Mouse (Mus musculus) CH12.LX (cell line): Measurements from ENCODE around the gene Sp3. TPM values are rescaled to one million over a fixed set of nuclear protein-coding genes. Genes with fewer than 3 reads are reported as not detected.

Experiments used
- DNase-seq: peaks from one replicate; pipeline ENCODE4 v3.0.0-alpha.2; 2013; ENCODE audit errors: extremely low read depth
- H3K27ac ChIP-seq: 2 replicates; pipeline ENCODE4 v1.5.1; 2012; ENCODE audit warnings: low read depth, mild to moderate bottlenecking, control low read depth, moderate library complexity; ENCODE audit not compliant: insufficient read depth
- H3K27me3 ChIP-seq: replicated peaks from 2 replicates; pipeline ENCODE3; 2012; ENCODE audit warnings: inconsistent platforms
- H3K36me3 ChIP-seq, 2 experiments: replicated peaks in 1 of 2; 2 replicates each; pipeline versions ENCODE3 to v1.6.1; 2012; ENCODE audit warnings: inconsistent platforms in 1 of 2, low read length in 1 of 2, mild to moderate bottlenecking in 1 of 2, mixed read lengths in 1 of 2, moderate library complexity in 1 of 2; ENCODE audit not compliant: control insufficient read depth in 1 of 2, insufficient read depth in 1 of 2
- H3K4me1 ChIP-seq, 2 experiments: 2 replicates each; pipeline ENCODE4 v1.6.1; 2012; ENCODE audit warnings: inconsistent platforms in 1 of 2, moderate library complexity in 1 of 2; ENCODE audit not compliant: insufficient read depth in 2 of 2, control insufficient read depth in 1 of 2
- H3K4me2 ChIP-seq: 2 replicates; pipeline ENCODE4 v1.6.1; 2012; ENCODE audit warnings: low read depth, mild to moderate bottlenecking, control low read depth; ENCODE audit not compliant: poor library complexity, insufficient read depth, severe bottlenecking
- H3K4me3 ChIP-seq, 3 experiments: fragments of 150-350 bp in 1 of 3; sonication (generic) in 1 of 3; replicated peaks in 1 of 3; 2 replicates each; pipeline versions ENCODE3 to v1.5.1; 2011 to 2012; ENCODE audit warnings: low read depth in 2 of 3, low read length in 2 of 3, mild to moderate bottlenecking in 2 of 3, moderate library complexity in 2 of 3, control low read depth in 1 of 3, improper control_type of control experiment in 1 of 3, inconsistent platforms in 1 of 3, mixed read lengths in 1 of 3; ENCODE audit not compliant: poor library complexity in 1 of 3
- H3K79me2 ChIP-seq: replicated peaks from 2 replicates; pipeline ENCODE4 v1.6.1; 2012; ENCODE audit warnings: mild to moderate bottlenecking, moderate library complexity; ENCODE audit not compliant: control insufficient read depth, poor library complexity, insufficient read depth, severe bottlenecking; ENCODE audit errors: extremely low read depth
- H3K9ac ChIP-seq: 2 replicates; pipeline ENCODE4 v1.6.1; 2012; ENCODE audit warnings: low read depth, mild to moderate bottlenecking, control low read depth, moderate library complexity; ENCODE audit not compliant: insufficient read depth
- H3K9me3 ChIP-seq: replicated peaks from 2 replicates; pipeline ENCODE3; 2012; ENCODE audit warnings: low read length, inconsistent platforms, mixed read lengths
- BHLHE40 ChIP-seq: IDR thresholded peaks from 2 replicates; pipeline ENCODE4 v1.6.1; 2011; ENCODE audit warnings: mild to moderate bottlenecking, low read depth, low read length, improper control_type of control experiment
- CHD2 ChIP-seq: IDR thresholded peaks from 2 replicates; pipeline ENCODE4 v1.6.1; 2011; ENCODE audit warnings: low read length, improper control_type of control experiment
- E2F4 ChIP-seq: IDR thresholded peaks from 2 replicates; pipeline ENCODE4 v1.6.1; 2011; ENCODE audit warnings: low read depth, low read length, improper control_type of control experiment; ENCODE audit not compliant: insufficient replicate concordance
- EP300 ChIP-seq: IDR thresholded peaks from 2 replicates; pipeline ENCODE4 v1.6.1; 2011; ENCODE audit warnings: low read length, improper control_type of control experiment
- ETS1 ChIP-seq: conservative IDR thresholded peaks from 2 replicates; pipeline ENCODE4 v1.6.1; 2012; ENCODE audit warnings: low read depth, mild to moderate bottlenecking, inconsistent platforms, low read length, improper control_type of control experiment, moderate library complexity
- HCFC1 ChIP-seq: IDR thresholded peaks from 2 replicates; pipeline ENCODE4 v1.6.1; 2012; ENCODE audit warnings: low read depth, mild to moderate bottlenecking, inconsistent platforms, low read length, improper control_type of control experiment
- IRF4 ChIP-seq: IDR thresholded peaks from 2 replicates; pipeline ENCODE4 v1.6.1; 2014; ENCODE audit warnings: low read depth, mild to moderate bottlenecking, inconsistent platforms, low read length, improper control_type of control experiment
- JUN ChIP-seq: IDR thresholded peaks from 2 replicates; pipeline ENCODE4 v1.6.1; 2011; ENCODE audit warnings: low read depth, mild to moderate bottlenecking, low read length, improper control_type of control experiment, moderate library complexity; ENCODE audit not compliant: insufficient read depth
- MAFK ChIP-seq: IDR thresholded peaks from 2 replicates; pipeline ENCODE4 v1.6.1; 2011; ENCODE audit warnings: low read length, improper control_type of control experiment; ENCODE audit not compliant: insufficient replicate concordance
- MAX ChIP-seq: IDR thresholded peaks from 2 replicates; pipeline ENCODE4 v1.6.1; 2011; ENCODE audit warnings: low read length, improper control_type of control experiment
- MAZ ChIP-seq: IDR thresholded peaks from 2 replicates; pipeline ENCODE4 v1.6.1; 2012; ENCODE audit warnings: low read depth, mild to moderate bottlenecking, inconsistent platforms, low read length, improper control_type of control experiment, moderate library complexity
- MEF2A ChIP-seq: IDR thresholded peaks from 2 replicates; pipeline ENCODE4 v1.6.1; 2014; ENCODE audit warnings: low read depth, mild to moderate bottlenecking, inconsistent platforms, low read length, improper control_type of control experiment, borderline replicate concordance
- PAX5 ChIP-seq: IDR thresholded peaks from 2 replicates; pipeline ENCODE4 v1.6.1; 2012; ENCODE audit warnings: low read length, inconsistent platforms, mixed read lengths
- USF1 ChIP-seq: IDR thresholded peaks from 2 replicates; pipeline ENCODE4 v1.6.1; 2014; ENCODE audit warnings: low read depth, mild to moderate bottlenecking, inconsistent platforms, low read length, improper control_type of control experiment
- USF2 ChIP-seq: conservative IDR thresholded peaks from 2 replicates; pipeline ENCODE4 v1.6.1; 2011; ENCODE audit warnings: low read depth, low read length, improper control_type of control experiment
- ZC3H11A ChIP-seq: IDR thresholded peaks from 2 replicates; pipeline ENCODE4 v1.6.1; 2012; ENCODE audit warnings: low read depth, mild to moderate bottlenecking, inconsistent platforms, low read length, improper control_type of control experiment
- dilution Hi-C: fragments of 300-500 bp; cut with MboI; formaldehyde crosslinking; loops from 2 replicates; pipeline ENCODE4 v1.14.3; 2020; ENCODE audit warnings: low sequenced_read_pairs; ENCODE audit not compliant: extremely low pct_unique_long_range_greater_than_20kb, extremely low pct_ligation_motif_present
- in situ Hi-C: fragments of 300-500 bp; cut with MboI; formaldehyde crosslinking; loops from 3 replicates; pipeline ENCODE4 v1.14.3; 2019; ENCODE audit warnings: low sequenced_read_pairs, low pct_ligation_motif_present, low pct_unique_long_range_greater_than_20kb, mixed read lengths
- polyA plus RNA-seq: library from polyadenylated mRNA; unstranded; fragments of >175 nt; gene quantifications from 2 replicates; pipeline ENCODE4 v1.2.1, GENCODE M21; 2012; ENCODE audit warnings: low read depth; ENCODE audit not compliant: insufficient read length
- total RNA-seq, 2 experiments: library from RNA; depleted of rRNA; stranded (reverse); fragments of 300-350 nt in 1 of 2; fragments of >200 nt in 1 of 2; gene quantifications; 2 replicates each; pipeline ENCODE4 v1.2.3; 2012 to 2014

Sp3 gene
- total and polyA plus RNA-seq, 3 experiments, result 37.7 to 86.8 (median 40.4) TPM

- H3K79me2 ChIP-seq, result no peaks in the 10 kb centered on the region
- H3K27ac ChIP-seq, result no peak overlapping the region
- DNase-seq, result no peak
- H3K9ac ChIP-seq, result no peak overlapping the region
- H3K27me3 ChIP-seq, result no peaks in the 10 kb centered on the region
- in situ Hi-C loops (no loop called here), dilution Hi-C loops (no loop called here)
- TF ChIP-seq MAZ, result no peak
- no peak overlapping the region for H3K4me2 ChIP-seq
- peaks cover 3 to 37% of the 10 kb centered on the region in 2 experiments for H3K4me1 ChIP-seq
- H3K4me3 ChIP-seq, result no peak overlapping the region
- H3K9me3 ChIP-seq, result no peaks in the 10 kb centered on the region
- no peaks in the 10 kb centered on the region for H3K36me3 ChIP-seq
Observed at GRCm38 (mm10) chr2:72909046-72909445, 71.2 kb downstream of the Sp3 start.

DNA sequence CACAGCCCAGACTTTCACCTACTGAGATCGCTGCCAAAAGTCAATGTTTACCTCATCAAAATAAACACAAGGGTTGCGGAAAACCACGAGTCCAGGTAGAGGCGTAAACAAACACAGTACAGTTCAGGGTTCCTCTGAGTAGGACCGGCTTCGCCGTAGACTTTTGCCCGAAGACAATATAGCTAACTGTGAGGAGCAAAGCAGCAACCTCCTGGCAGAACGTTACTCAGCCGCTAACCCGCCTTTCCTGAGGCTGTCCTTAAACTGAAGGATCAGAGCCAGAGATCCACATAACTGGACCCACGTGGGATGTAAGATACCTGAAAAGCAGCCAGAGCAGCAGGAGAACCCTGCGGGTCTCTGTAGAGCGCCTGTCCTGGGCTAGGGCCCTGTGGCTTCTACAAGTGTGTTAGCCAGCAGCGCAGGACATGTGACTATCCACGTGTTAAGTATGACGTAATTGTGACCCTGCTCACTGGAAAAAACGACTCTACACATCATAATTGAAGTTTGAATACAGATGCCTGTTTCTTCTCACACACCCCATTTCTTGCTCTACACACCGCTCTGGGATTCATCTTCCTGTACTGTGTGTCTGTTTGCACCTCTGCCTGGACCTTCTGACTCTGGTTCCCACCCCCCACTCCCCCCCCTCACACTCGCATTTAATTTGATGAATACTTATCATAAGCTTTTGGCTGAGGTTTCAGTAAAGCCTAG is 71.9 kb downstream of the Sp3 start:
- no peaks in the 10 kb centered on the region for H3K27me3 ChIP-seq
- no peaks in the 10 kb centered on the region for H3K79me2 ChIP-seq
- no peaks in the 10 kb centered on the region for H3K9me3 ChIP-seq
- no peak overlapping the region for H3K4me2 ChIP-seq
- H3K27ac ChIP-seq, result no peak overlapping the region
- TF ChIP-seq BHLHE40, result peak; percentile 43
- no peak for TF ChIP-seq CHD2
- TF ChIP-seq EP300, result no peak
- no peak for TF ChIP-seq PAX5
- no peak for TF ChIP-seq ETS1
- no peak for TF ChIP-seq IRF4
- no peak for TF ChIP-seq E2F4
- peak; percentile 49; the same call in 1 of the 2 replicates for TF ChIP-seq MAX
- TF ChIP-seq MAFK, result no peak
- no peak for TF ChIP-seq MEF2A
- peak; percentile 55; the same call in 1 of the 2 replicates for TF ChIP-seq JUN
- no peak for TF ChIP-seq ZC3H11A
- TF ChIP-seq USF2, result peak; percentile 34; the same call in 1 of the 2 replicates
- no peak for TF ChIP-seq HCFC1
- TF ChIP-seq USF1, result no peak
- no peak overlapping the region for H3K9ac ChIP-seq
- peaks cover 3 to 37% of the 10 kb centered on the region in 2 experiments for H3K4me1 ChIP-seq
- dilution Hi-C loops, result no loop called here
- DNase-seq, result peak; percentile 14
- H3K4me3 ChIP-seq, result no peak overlapping the region
- H3K36me3 ChIP-seq, result no peaks in the 10 kb centered on the region
- in situ Hi-C loops, result no loop called here
